Mouse (Mus musculus): Measurements from ENCODE around the gene Rusc2.

Rusc2 gene

GRCm38 (mm10) chr4:43416071-43416490 is 34.3 kb downstream of the Rusc2 start:
- DNase-seq (ENCODE audit: low read depth), result no peak

GRCm38 (mm10) chr4:43417269-43418062 is 35.7 kb downstream of the Rusc2 start:
- DNase-seq (ENCODE audit: low read depth), result no peak

- DNase-seq (ENCODE audit: low read depth), result no peak
Observed at GRCm38 (mm10) chr4:43418450-43418849, 36.7 kb downstream of the Rusc2 start.

GRCm38 (mm10) chr4:43418973-43419656 is 37.3 kb downstream of the Rusc2 start:
- DNase-seq (ENCODE audit: low read depth), result no peak

GRCm38 (mm10) chr4:43419801-43420281 is 38.1 kb downstream of the Rusc2 start:
- DNase-seq (ENCODE audit: low read depth), result no peak

- peak; percentile 81 for DNase-seq (ENCODE audit: low read depth)
Observed at GRCm38 (mm10) chr4:43420305-43420704, 38.5 kb downstream of the Rusc2 start.

- DNase-seq (ENCODE audit: low read depth), result no peak
Observed at GRCm38 (mm10) chr4:43421632-43422240, 40.0 kb downstream of the Rusc2 start.

- DNase-seq (ENCODE audit: low read depth), result no peak
Observed at GRCm38 (mm10) chr4:43423267-43423934, 41.6 kb downstream of the Rusc2 start.

GRCm38 (mm10) chr4:43424072-43424471 is 42.3 kb downstream of the Rusc2 start:
- no peak for DNase-seq (ENCODE audit: low read depth)

GRCm38 (mm10) chr4:43425197-43425596 is 43.4 kb downstream of the Rusc2 start:
- DNase-seq (ENCODE audit: low read depth), result no peak

- DNase-seq (ENCODE audit: low read depth), result no peak
Observed at GRCm38 (mm10) chr4:43425648-43426380, 44.0 kb downstream of the Rusc2 start.

GRCm38 (mm10) chr4:43426487-43426886 is 44.7 kb downstream of the Rusc2 start:
- DNase-seq (ENCODE audit: low read depth), result no peak

GRCm38 (mm10) chr4:43427501-43428179 is 45.9 kb downstream of the Rusc2 start:
- no peak for DNase-seq (ENCODE audit: low read depth)

GRCm38 (mm10) chr4:43428180-43428861 is 46.5 kb downstream of the Rusc2 start:
- no peak for DNase-seq (ENCODE audit: low read depth)

- no peak for DNase-seq (ENCODE audit: low read depth)
Observed at GRCm38 (mm10) chr4:43428946-43429345, 47.2 kb downstream of the Rusc2 start, which contains the start of gene Fam166b. TSS of gene Fam166b (minus strand) at chr4:43429134.

- no peak for DNase-seq (ENCODE audit: low read depth)
Observed at GRCm38 (mm10) chr4:43431690-43432089, 49.9 kb downstream of the Rusc2 start.

- no peak for DNase-seq (ENCODE audit: low read depth)
Observed at GRCm38 (mm10) chr4:43432832-43433231, 51.1 kb downstream of the Rusc2 start.

- no peak for DNase-seq (ENCODE audit: low read depth)
Observed at GRCm38 (mm10) chr4:43441639-43442038, 59.9 kb downstream of the Rusc2 start, which contains the start of gene Tesk1. TSS of gene Tesk1 (plus strand) at chr4:43441939.

GRCm38 (mm10) chr4:43442044-43442443 is 60.3 kb downstream of the Rusc2 start:
- DNase-seq (ENCODE audit: low read depth), result peak; percentile 99
